Mouse (Mus musculus): ENCODE data around the gene Lamc1. TPM values are rescaled to one million over a fixed set of nuclear protein-coding genes. Genes with fewer than 3 reads are reported as not detected.

Gene Lamc1
- polyA plus RNA-seq, 1 experiment from 2014 or later = 52.0 TPM

DNA sequence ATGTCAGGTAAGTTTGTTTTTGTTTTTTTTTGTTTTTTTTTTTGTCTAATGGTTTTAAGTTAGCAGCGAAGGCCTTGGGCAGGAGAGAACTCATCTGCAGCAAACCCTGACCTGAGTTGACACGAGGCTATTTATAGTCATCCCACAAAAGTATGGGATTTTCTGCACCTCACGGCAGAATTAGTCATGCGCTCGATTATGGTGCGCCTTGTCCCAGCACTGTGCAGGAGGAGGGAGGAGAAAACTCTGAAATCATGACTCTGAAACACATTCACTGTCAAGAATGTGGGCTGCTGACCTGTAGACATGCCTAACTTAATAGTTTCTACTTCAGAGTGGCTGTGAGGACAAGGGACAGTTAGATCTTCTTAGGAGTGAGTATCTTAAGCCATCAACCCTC lies 40.4 kb downstream of the Lamc1 start:
- Histone ChIP-seq H3K27ac (no peak overlapping the region), H3K9ac (no peak overlapping the region), H3K27me3 (no peaks in the 10 kb centered on the region), H3K4me2 (no peak overlapping the region), H3K9me3 (no peaks in the 10 kb centered on the region), H3K4me1 (peaks cover 17% of the 10 kb centered on the region), H3K4me3 (no peak overlapping the region), H3K36me3 (no peaks in the 10 kb centered on the region)
- 32% methylated on average over 6 of the region's 6 CpGs for WGBS
- ATAC-seq (ENCODE audit: insufficient number of reproducible peaks, low FRiP score, low TSS enrichment, low read depth) = no peak

GRCm38 (mm10) chr1:153291416-153291815 lies 41.2 kb downstream of the Lamc1 start:
- no peak for ATAC-seq (ENCODE audit: insufficient number of reproducible peaks, low FRiP score, low TSS enrichment, low read depth)
- Histone ChIP-seq H3K4me3 (no peak overlapping the region), H3K27me3 (no peaks in the 10 kb centered on the region), H3K27ac (no peak overlapping the region), H3K9me3 (no peaks in the 10 kb centered on the region), H3K9ac (no peak overlapping the region), H3K36me3 (no peaks in the 10 kb centered on the region), H3K4me1 (peaks cover 17% of the 10 kb centered on the region), H3K4me2 (no peak overlapping the region)
- 24% methylated on average over 4 of the region's 4 CpGs for WGBS

- H3K4me1 ChIP-seq = peaks cover 14% of the 10 kb centered on the region
- 61% methylated on average over 4 of the region's 4 CpGs for WGBS
- no peak overlapping the region for H3K4me3 ChIP-seq
- no peaks in the 10 kb centered on the region for H3K9me3 ChIP-seq
- H3K4me2 ChIP-seq = no peak overlapping the region
- no peak for ATAC-seq (ENCODE audit: insufficient number of reproducible peaks, low FRiP score, low TSS enrichment, low read depth)
- H3K36me3 ChIP-seq = no peaks in the 10 kb centered on the region
- no peak overlapping the region for H3K27ac ChIP-seq
- H3K27me3 ChIP-seq = no peaks in the 10 kb centered on the region
- no peak overlapping the region for H3K9ac ChIP-seq
These were observed 44.6 kb downstream of the Lamc1 start for GRCm38 (mm10) chr1:153288010-153288409.

- Histone ChIP-seq H3K4me3 (no peak overlapping the region), H3K36me3 (no peaks in the 10 kb centered on the region), H3K9ac (no peak overlapping the region), H3K9me3 (no peaks in the 10 kb centered on the region), H3K27me3 (no peaks in the 10 kb centered on the region), H3K4me2 (no peak overlapping the region), H3K27ac (no peak overlapping the region), H3K4me1 (peaks cover 10% of the 10 kb centered on the region)
- WGBS = 65% methylated on average over 5 of the region's 5 CpGs
- ATAC-seq (ENCODE audit: insufficient number of reproducible peaks, low FRiP score, low TSS enrichment, low read depth) = no peak
These were observed 45.1 kb downstream of the Lamc1 start for GRCm38 (mm10) chr1:153287443-153287842.

DNA sequence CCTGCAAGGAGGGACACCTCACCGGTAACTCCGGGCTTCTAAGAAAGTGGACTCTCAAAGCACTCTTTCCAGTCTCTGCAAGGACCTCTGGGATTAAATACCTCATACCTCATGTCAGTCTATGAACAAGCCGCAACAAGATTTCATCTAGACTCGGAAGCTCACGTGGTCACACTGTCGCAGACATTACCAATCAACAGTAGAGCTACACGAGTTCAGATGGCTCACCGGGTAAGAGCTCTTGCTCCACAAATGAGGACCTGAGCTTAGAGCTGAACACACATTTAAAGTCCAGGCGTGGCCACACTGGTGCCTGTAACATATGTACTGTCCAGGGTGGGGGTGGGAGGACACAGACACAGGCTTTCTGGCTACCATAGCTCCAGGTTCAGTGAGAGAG lies 46.4 kb downstream of the Lamc1 start:
- no peak for ATAC-seq (ENCODE audit: insufficient number of reproducible peaks, low FRiP score, low TSS enrichment, low read depth)

GRCm38 (mm10) chr1:153285188-153285587 lies 47.4 kb downstream of the Lamc1 start:
- ATAC-seq (ENCODE audit: insufficient number of reproducible peaks, low FRiP score, low TSS enrichment, low read depth) = no peak
- H3K9ac ChIP-seq = no peak overlapping the region
- WGBS = 78% methylated on average over 8 of the region's 8 CpGs

More for the DNA sequence above, 46.4 kb downstream of the Lamc1 start:
- no peak overlapping the region for H3K4me3 ChIP-seq
- H3K27me3 ChIP-seq = no peaks in the 10 kb centered on the region
- WGBS = 67% methylated on average over 9 of the region's 9 CpGs
- no peaks in the 10 kb centered on the region for H3K4me1 ChIP-seq
- no peak overlapping the region for H3K9ac ChIP-seq
- no peaks in the 10 kb centered on the region for H3K36me3 ChIP-seq
- no peak overlapping the region for H3K4me2 ChIP-seq
- H3K27ac ChIP-seq = no peak overlapping the region
- H3K9me3 ChIP-seq = no peaks in the 10 kb centered on the region

GRCm38 (mm10) chr1:153282342-153282975 lies 50.1 kb downstream of the Lamc1 start:
- ATAC-seq (ENCODE audit: insufficient number of reproducible peaks, low FRiP score, low TSS enrichment, low read depth) = no peak
- Histone ChIP-seq H3K9me3 (no peaks in the 10 kb centered on the region), H3K4me2 (no peak overlapping the region), H3K27me3 (no peaks in the 10 kb centered on the region), H3K36me3 (no peaks in the 10 kb centered on the region), H3K9ac (no peak overlapping the region), H3K4me1 (0 out of 2 replicates have a peak, but pooled peaks cover 5% of the 10 kb centered on the region), H3K4me3 (no peak overlapping the region), H3K27ac (peak overlapping the region; percentile 34)
- 77% methylated on average over 5 of the region's 5 CpGs for WGBS

More at GRCm38 (mm10) chr1:153285188-153285587, 47.4 kb downstream of the Lamc1 start:
- no peak overlapping the region for H3K4me2 ChIP-seq
- H3K27ac ChIP-seq = no peak overlapping the region
- 0 out of 2 replicates have a peak, but pooled peaks cover 3% of the 10 kb centered on the region for H3K4me1 ChIP-seq
- no peak overlapping the region for H3K4me3 ChIP-seq
- H3K27me3 ChIP-seq = no peaks in the 10 kb centered on the region
- no peaks in the 10 kb centered on the region for H3K36me3 ChIP-seq
- H3K9me3 ChIP-seq = no peaks in the 10 kb centered on the region

DNA sequence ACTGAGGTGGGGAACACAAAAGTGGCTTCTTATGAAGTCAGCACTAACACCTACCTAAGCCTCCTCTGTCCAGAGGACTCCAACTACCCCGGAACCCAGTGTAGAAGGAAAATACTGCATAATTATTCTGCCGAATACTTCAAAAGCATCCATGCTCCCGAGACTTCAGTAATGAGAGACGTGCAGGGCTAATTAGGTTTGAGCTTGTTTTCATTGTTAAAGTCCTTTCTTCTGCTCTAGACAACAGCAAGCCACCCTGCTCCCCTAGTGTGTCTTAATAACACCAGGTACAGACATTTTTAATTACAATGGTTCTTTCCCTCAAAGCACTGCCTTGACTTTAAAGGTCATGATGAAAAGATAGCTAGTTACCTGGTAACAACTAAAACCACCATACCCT lies 51.1 kb downstream of the Lamc1 start:
- ATAC-seq (ENCODE audit: insufficient number of reproducible peaks, low FRiP score, low TSS enrichment, low read depth) = no peak
- Histone ChIP-seq H3K9ac (no peak overlapping the region), H3K27ac (no peak overlapping the region), H3K4me1 (0 out of 2 replicates have a peak, but pooled peaks cover 6% of the 10 kb centered on the region), H3K4me3 (no peak overlapping the region), H3K9me3 (no peaks in the 10 kb centered on the region), H3K4me2 (no peak overlapping the region), H3K27me3 (no peaks in the 10 kb centered on the region), H3K36me3 (no peaks in the 10 kb centered on the region)
- 46% methylated on average over 4 of the region's 4 CpGs for WGBS

- no peak overlapping the region for H3K4me2 ChIP-seq
- H3K9ac ChIP-seq = no peak overlapping the region
- no peak overlapping the region for H3K4me3 ChIP-seq
- no peaks in the 10 kb centered on the region for H3K36me3 ChIP-seq
- no peak overlapping the region for H3K27ac ChIP-seq
- no peaks in the 10 kb centered on the region for H3K9me3 ChIP-seq
- 0 out of 2 replicates have a peak, but pooled peaks cover 8% of the 10 kb centered on the region for H3K4me1 ChIP-seq
- WGBS = 68% methylated on average over 5 of the region's 5 CpGs
- ATAC-seq (ENCODE audit: insufficient number of reproducible peaks, low FRiP score, low TSS enrichment, low read depth) = no peak
- no peaks in the 10 kb centered on the region for H3K27me3 ChIP-seq
These were observed 52.2 kb downstream of the Lamc1 start for GRCm38 (mm10) chr1:153280411-153280810.

GRCm38 (mm10) chr1:153278028-153278613 lies 54.5 kb downstream of the Lamc1 start:
- H3K27ac ChIP-seq = no peak overlapping the region
- no peaks in the 10 kb centered on the region for H3K27me3 ChIP-seq
- no peak overlapping the region for H3K4me3 ChIP-seq
- no peak overlapping the region for H3K9ac ChIP-seq
- peaks cover 25% of the 10 kb centered on the region; the same call in 1 of the 2 replicates for H3K4me1 ChIP-seq
- no peaks in the 10 kb centered on the region for H3K36me3 ChIP-seq
- WGBS = 48% methylated on average over 9 of the region's 9 CpGs
- no peak for ATAC-seq (ENCODE audit: insufficient number of reproducible peaks, low FRiP score, low TSS enrichment, low read depth)
- H3K4me2 ChIP-seq = no peak overlapping the region
- H3K9me3 ChIP-seq = no peaks in the 10 kb centered on the region

GRCm38 (mm10) chr1:153275466-153275865 lies 57.1 kb downstream of the Lamc1 start:
- Histone ChIP-seq H3K9ac (no peak overlapping the region), H3K4me2 (no peak overlapping the region), H3K4me3 (no peak overlapping the region), H3K9me3 (no peaks in the 10 kb centered on the region), H3K27ac (no peak overlapping the region), H3K4me1 (peaks cover 28% of the 10 kb centered on the region), H3K36me3 (no peaks in the 10 kb centered on the region), H3K27me3 (no peaks in the 10 kb centered on the region)
- WGBS = 62% methylated on average over 5 of the region's 5 CpGs
- ATAC-seq (ENCODE audit: insufficient number of reproducible peaks, low FRiP score, low TSS enrichment, low read depth) = no peak

GRCm38 (mm10) chr1:153274611-153275010 lies 58.0 kb downstream of the Lamc1 start:
- WGBS = 20% methylated on average over 6 of the region's 6 CpGs
- Histone ChIP-seq H3K36me3 (no peaks in the 10 kb centered on the region), H3K4me3 (no peak overlapping the region), H3K9ac (no peak overlapping the region), H3K4me1 (peaks cover 25% of the 10 kb centered on the region), H3K9me3 (no peaks in the 10 kb centered on the region), H3K27ac (no peak overlapping the region), H3K4me2 (no peak overlapping the region), H3K27me3 (no peaks in the 10 kb centered on the region)
- ATAC-seq (ENCODE audit: insufficient number of reproducible peaks, low FRiP score, low TSS enrichment, low read depth) = no peak
